Mouse (Mus musculus) CH12.LX (cell line): ENCODE results near the gene Pkhd1. TPM values are rescaled to one million over a fixed set of nuclear protein-coding genes. Genes with fewer than 3 reads are reported as not detected.

ENCODE experiments used
- DNase-seq: peaks from one replicate; pipeline ENCODE4 v3.0.0-alpha.2; 2013; ENCODE audit errors: extremely low read depth
- H3K27ac ChIP-seq: 2 replicates; pipeline ENCODE4 v1.5.1; 2012; ENCODE audit warnings: low read depth, mild to moderate bottlenecking, control low read depth, moderate library complexity; ENCODE audit not compliant: insufficient read depth
- H3K27me3 ChIP-seq: replicated peaks from 2 replicates; pipeline ENCODE3; 2012; ENCODE audit warnings: inconsistent platforms
- H3K36me3 ChIP-seq, 2 experiments: replicated peaks in 1 of 2; 2 replicates each; pipeline versions ENCODE3 to v1.6.1; 2012; ENCODE audit warnings: inconsistent platforms in 1 of 2, low read length in 1 of 2, mild to moderate bottlenecking in 1 of 2, mixed read lengths in 1 of 2, moderate library complexity in 1 of 2; ENCODE audit not compliant: control insufficient read depth in 1 of 2, insufficient read depth in 1 of 2
- H3K4me1 ChIP-seq, 2 experiments: 2 replicates each; pipeline ENCODE4 v1.6.1; 2012; ENCODE audit warnings: inconsistent platforms in 1 of 2, moderate library complexity in 1 of 2; ENCODE audit not compliant: insufficient read depth in 2 of 2, control insufficient read depth in 1 of 2
- H3K4me2 ChIP-seq: 2 replicates; pipeline ENCODE4 v1.6.1; 2012; ENCODE audit warnings: low read depth, mild to moderate bottlenecking, control low read depth; ENCODE audit not compliant: poor library complexity, insufficient read depth, severe bottlenecking
- H3K4me3 ChIP-seq, 3 experiments: fragments of 150-350 bp in 1 of 3; sonication (generic) in 1 of 3; replicated peaks in 1 of 3; 2 replicates each; pipeline versions ENCODE3 to v1.5.1; 2011 to 2012; ENCODE audit warnings: low read depth in 2 of 3, low read length in 2 of 3, mild to moderate bottlenecking in 2 of 3, moderate library complexity in 2 of 3, control low read depth in 1 of 3, improper control_type of control experiment in 1 of 3, inconsistent platforms in 1 of 3, mixed read lengths in 1 of 3; ENCODE audit not compliant: poor library complexity in 1 of 3
- H3K79me2 ChIP-seq: replicated peaks from 2 replicates; pipeline ENCODE4 v1.6.1; 2012; ENCODE audit warnings: mild to moderate bottlenecking, moderate library complexity; ENCODE audit not compliant: control insufficient read depth, poor library complexity, insufficient read depth, severe bottlenecking; ENCODE audit errors: extremely low read depth
- H3K9ac ChIP-seq: 2 replicates; pipeline ENCODE4 v1.6.1; 2012; ENCODE audit warnings: low read depth, mild to moderate bottlenecking, control low read depth, moderate library complexity; ENCODE audit not compliant: insufficient read depth
- H3K9me3 ChIP-seq: replicated peaks from 2 replicates; pipeline ENCODE3; 2012; ENCODE audit warnings: low read length, inconsistent platforms, mixed read lengths
- CHD1 ChIP-seq: IDR thresholded peaks from 2 replicates; pipeline ENCODE4 v1.6.1; 2012; ENCODE audit warnings: low read depth, low read length, improper control_type of control experiment, inconsistent platforms
- CHD2 ChIP-seq: IDR thresholded peaks from 2 replicates; pipeline ENCODE4 v1.6.1; 2011; ENCODE audit warnings: low read length, improper control_type of control experiment
- CTCF ChIP-seq, 2 experiments: IDR thresholded peaks in 1 of 2; conservative IDR thresholded peaks in 1 of 2; 2 replicates each; pipeline ENCODE4 v1.5.1; 2011 to 2012; ENCODE audit warnings: low read depth in 2 of 2, low read length in 2 of 2, improper control_type of control experiment in 1 of 2, inconsistent platforms in 1 of 2, mild to moderate bottlenecking in 1 of 2, moderate library complexity in 1 of 2
- EP300 ChIP-seq: IDR thresholded peaks from 2 replicates; pipeline ENCODE4 v1.6.1; 2011; ENCODE audit warnings: low read length, improper control_type of control experiment
- ETS1 ChIP-seq: conservative IDR thresholded peaks from 2 replicates; pipeline ENCODE4 v1.6.1; 2012; ENCODE audit warnings: low read depth, mild to moderate bottlenecking, inconsistent platforms, low read length, improper control_type of control experiment, moderate library complexity
- IRF4 ChIP-seq: IDR thresholded peaks from 2 replicates; pipeline ENCODE4 v1.6.1; 2014; ENCODE audit warnings: low read depth, mild to moderate bottlenecking, inconsistent platforms, low read length, improper control_type of control experiment
- JUN ChIP-seq: IDR thresholded peaks from 2 replicates; pipeline ENCODE4 v1.6.1; 2011; ENCODE audit warnings: low read depth, mild to moderate bottlenecking, low read length, improper control_type of control experiment, moderate library complexity; ENCODE audit not compliant: insufficient read depth
- JUND ChIP-seq: conservative IDR thresholded peaks from 2 replicates; pipeline ENCODE4 v1.6.1; 2011; ENCODE audit warnings: low read depth, low read length, improper control_type of control experiment
- MAFK ChIP-seq: IDR thresholded peaks from 2 replicates; pipeline ENCODE4 v1.6.1; 2011; ENCODE audit warnings: low read length, improper control_type of control experiment; ENCODE audit not compliant: insufficient replicate concordance
- MYC ChIP-seq: IDR thresholded peaks from 2 replicates; pipeline ENCODE4 v1.6.1; 2011; ENCODE audit warnings: low read depth, mild to moderate bottlenecking, improper control_type of control experiment, low read length
- NELFE ChIP-seq: IDR thresholded peaks from 2 replicates; pipeline ENCODE4 v1.6.1; 2011; ENCODE audit warnings: low read depth, low read length, improper control_type of control experiment
- PAX5 ChIP-seq: IDR thresholded peaks from 2 replicates; pipeline ENCODE4 v1.6.1; 2012; ENCODE audit warnings: low read length, inconsistent platforms, mixed read lengths
- POLR2AphosphoS2 ChIP-seq: IDR thresholded peaks from 2 replicates; pipeline ENCODE4 v1.6.1; 2011; ENCODE audit warnings: low read depth, low read length, improper control_type of control experiment
- SIN3A ChIP-seq: IDR thresholded peaks from 2 replicates; pipeline ENCODE4 v1.6.1; 2012; ENCODE audit warnings: low read length, improper control_type of control experiment, inconsistent platforms
- SMC3 ChIP-seq: IDR thresholded peaks from 2 replicates; pipeline ENCODE4 v1.6.1; 2011; ENCODE audit warnings: low read depth, low read length, improper control_type of control experiment
- TCF12 ChIP-seq: IDR thresholded peaks from 2 replicates; pipeline ENCODE4 v1.6.1; 2014; ENCODE audit warnings: low read depth, mild to moderate bottlenecking, inconsistent platforms, low read length, improper control_type of control experiment
- UBTF ChIP-seq: IDR thresholded peaks from 2 replicates; pipeline ENCODE4 v1.6.1; 2012; ENCODE audit warnings: low read depth, mild to moderate bottlenecking, inconsistent platforms, low read length, improper control_type of control experiment, moderate library complexity
- ZC3H11A ChIP-seq: IDR thresholded peaks from 2 replicates; pipeline ENCODE4 v1.6.1; 2012; ENCODE audit warnings: low read depth, mild to moderate bottlenecking, inconsistent platforms, low read length, improper control_type of control experiment
- ZKSCAN1 ChIP-seq: IDR thresholded peaks from 2 replicates; pipeline ENCODE4 v1.6.1; 2012; ENCODE audit warnings: low read depth, inconsistent platforms, low read length, improper control_type of control experiment, borderline replicate concordance
- dilution Hi-C: fragments of 300-500 bp; cut with MboI; formaldehyde crosslinking; loops from 2 replicates; pipeline ENCODE4 v1.14.3; 2020; ENCODE audit warnings: low sequenced_read_pairs; ENCODE audit not compliant: extremely low pct_unique_long_range_greater_than_20kb, extremely low pct_ligation_motif_present
- in situ Hi-C: fragments of 300-500 bp; cut with MboI; formaldehyde crosslinking; loops from 3 replicates; pipeline ENCODE4 v1.14.3; 2019; ENCODE audit warnings: low sequenced_read_pairs, low pct_ligation_motif_present, low pct_unique_long_range_greater_than_20kb, mixed read lengths
- polyA plus RNA-seq: library from polyadenylated mRNA; unstranded; fragments of >175 nt; gene quantifications from 2 replicates; pipeline ENCODE4 v1.2.1, GENCODE M21; 2012; ENCODE audit warnings: low read depth; ENCODE audit not compliant: insufficient read length
- total RNA-seq, 2 experiments: library from RNA; depleted of rRNA; stranded (reverse); fragments of 300-350 nt in 1 of 2; fragments of >200 nt in 1 of 2; gene quantifications; 2 replicates each; pipeline ENCODE4 v1.2.3; 2012 to 2014

Pkhd1 gene
- total and polyA plus RNA-seq, 3 experiments = not detected

GRCm38 (mm10) chr1:20216681-20217080 is 401.2 kb downstream of the Pkhd1 start:
- dilution Hi-C loops (no loop called here), in situ Hi-C loops (no loop called here)

GRCm38 (mm10) chr1:20190444-20190843 is 427.4 kb downstream of the Pkhd1 start:
- DNase-seq = no peak
- TF ChIP-seq CHD1 = no peak
- no peaks in the 10 kb centered on the region for H3K79me2 ChIP-seq
- no peaks in the 10 kb centered on the region for H3K27me3 ChIP-seq
- no peaks in the 10 kb centered on the region for H3K4me1 ChIP-seq
- H3K27ac ChIP-seq = no peak overlapping the region
- in situ Hi-C loops = no loop called here
- H3K36me3 ChIP-seq = no peaks in the 10 kb centered on the region
- dilution Hi-C loops = no loop called here
- H3K9ac ChIP-seq = no peak overlapping the region
- H3K4me3 ChIP-seq = no peak overlapping the region
- H3K9me3 ChIP-seq = peaks cover 3% of the 10 kb centered on the region
- H3K4me2 ChIP-seq = no peak overlapping the region

More at GRCm38 (mm10) chr1:20216681-20217080, 401.2 kb downstream of the Pkhd1 start:
- no peak overlapping the region for H3K27ac ChIP-seq
- no peak overlapping the region for H3K9ac ChIP-seq
- no peak overlapping the region for H3K4me3 ChIP-seq
- no peak overlapping the region for H3K4me2 ChIP-seq
- no peaks in the 10 kb centered on the region for H3K79me2 ChIP-seq
- H3K4me1 ChIP-seq = no peaks in the 10 kb centered on the region
- H3K27me3 ChIP-seq = no peaks in the 10 kb centered on the region
- TF ChIP-seq SMC3 = no peak
- TF ChIP-seq ZKSCAN1 = no peak
- no peak for TF ChIP-seq ZC3H11A
- no peak for TF ChIP-seq CHD1
- no peak for TF ChIP-seq EP300
- TF ChIP-seq, all 38 proteins: peak for 0
- DNase-seq = no peak
- H3K9me3 ChIP-seq = peaks cover under 1% of the 10 kb centered on the region
- no peaks in the 10 kb centered on the region for H3K36me3 ChIP-seq

GRCm38 (mm10) chr1:20180157-20180556 is 437.7 kb downstream of the Pkhd1 start:
- no peak overlapping the region for H3K4me3 ChIP-seq
- H3K27ac ChIP-seq = no peak overlapping the region
- H3K9ac ChIP-seq = no peak overlapping the region
- H3K4me2 ChIP-seq = no peak overlapping the region
- no peaks in the 10 kb centered on the region for H3K36me3 ChIP-seq
- TF ChIP-seq NELFE (no peak), TCF12 (no peak), UBTF (no peak), CHD2 (no peak), PAX5 (no peak), ETS1 (no peak), CTCF (conservative IDR thresholded peaks at IDR 0.05 in 1 of 2, IDR thresholded peaks at IDR 0.05 in 1 of 2; ENCODE audit: low read depth in 2 of 2, low read length in 2 of 2) (no peak), IRF4 (no peak), MAFK (no peak), JUND (no peak), MYC (no peak), SMC3 (no peak), ZC3H11A (no peak), JUN (no peak), SIN3A (no peak), POLR2AphosphoS2 (no peak)
- TF ChIP-seq, all 38 proteins: peak for 0
- no peak for DNase-seq
- Histone ChIP-seq H3K27me3 (no peaks in the 10 kb centered on the region), H3K4me1 (no peaks in the 10 kb centered on the region), H3K9me3 (peaks cover 2% of the 10 kb centered on the region), H3K79me2 (no peaks in the 10 kb centered on the region)
- dilution Hi-C loops (no loop called here), in situ Hi-C loops (no loop called here)
